Mouse (Mus musculus) heart, adult 2 months (tissue): Measurements from ENCODE around the gene Notch4.

ENCODE experiments used
- CTCF ChIP-seq: fragments of 200-600 bp; IDR thresholded peaks from 2 replicates; pipeline ENCODE4 v1.8.1; 2022; ENCODE audit warnings: antibody characterized with exemption, mild to moderate bottlenecking, moderate library complexity
- EP300 ChIP-seq: fragments of 200-500 bp; IDR thresholded peaks from 2 replicates; pipeline ENCODE4 v1.6.1; 2011; ENCODE audit warnings: low read depth, low read length, control low read depth; ENCODE audit not compliant: insufficient read depth
- POLR2A ChIP-seq: fragments of 200-500 bp; IDR thresholded peaks from 2 replicates; pipeline ENCODE4 v1.6.1; 2011; ENCODE audit warnings: mild to moderate bottlenecking, low read depth, low read length, control low read depth; ENCODE audit not compliant: insufficient read depth

GRCm38 (mm10) chr17:34532671-34533070, 31.4 kb upstream of the Notch4 start:
- TF ChIP-seq CTCF, result no peak
- TF ChIP-seq EP300, result no peak
- no peak for TF ChIP-seq POLR2A
